Mouse (Mus musculus): ENCODE results near the gene Antxrl.

The Antxrl gene

DNA sequence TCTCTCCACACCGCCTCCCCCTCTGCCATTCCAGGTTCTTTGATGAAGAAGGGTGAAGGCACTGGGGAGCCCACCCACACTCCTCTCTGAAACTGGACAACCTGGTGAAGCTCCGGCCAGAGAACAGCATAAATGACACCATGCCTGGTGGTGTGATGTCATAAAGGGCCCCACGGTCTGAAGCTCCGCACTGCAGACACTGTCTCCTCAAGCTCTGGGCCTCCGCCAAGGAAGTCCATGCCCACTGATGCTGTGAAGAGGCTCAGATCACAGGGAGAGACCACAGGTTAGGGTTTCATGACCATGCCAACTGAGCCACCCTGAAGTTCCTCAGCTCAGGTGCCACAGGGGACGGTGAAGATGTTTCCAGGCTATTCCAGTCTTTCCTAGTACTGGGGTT lies at the start of gene Antxrl:
Gene Antxrl, plus strand, starts transcription at position 192 of the 400 bp plus-strand sequence.
- in situ Hi-C loops (cut with MboI; ENCODE audit: low sequenced_read_pairs): no loop called here

DNA sequence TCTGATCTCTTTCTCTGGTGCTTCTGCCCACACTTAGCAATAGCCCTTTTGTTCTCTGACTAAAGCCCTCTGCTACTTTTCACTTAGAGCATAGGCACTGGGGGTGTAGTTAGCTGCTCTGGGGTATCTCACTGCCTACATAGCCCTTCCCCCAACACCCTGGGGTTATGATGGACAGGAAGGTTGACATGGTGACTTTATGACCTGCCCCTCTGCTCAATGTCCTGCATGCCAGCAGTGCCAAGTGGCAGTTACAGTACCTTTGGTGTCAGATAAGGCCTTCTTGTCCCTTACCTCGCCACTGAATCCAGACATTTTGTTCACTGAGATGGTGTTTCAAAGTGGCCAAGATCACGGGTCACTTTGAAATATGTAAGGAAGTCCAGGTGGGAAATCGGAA lies 37.4 kb upstream of the Antxrl start, which contains the start of gene Gm30083:
Gene Gm30083, minus strand, starts transcription at position 120 of the 400 bp plus-strand sequence.
- in situ Hi-C loops (cut with MboI; ENCODE audit: low sequenced_read_pairs): no loop called here

DNA sequence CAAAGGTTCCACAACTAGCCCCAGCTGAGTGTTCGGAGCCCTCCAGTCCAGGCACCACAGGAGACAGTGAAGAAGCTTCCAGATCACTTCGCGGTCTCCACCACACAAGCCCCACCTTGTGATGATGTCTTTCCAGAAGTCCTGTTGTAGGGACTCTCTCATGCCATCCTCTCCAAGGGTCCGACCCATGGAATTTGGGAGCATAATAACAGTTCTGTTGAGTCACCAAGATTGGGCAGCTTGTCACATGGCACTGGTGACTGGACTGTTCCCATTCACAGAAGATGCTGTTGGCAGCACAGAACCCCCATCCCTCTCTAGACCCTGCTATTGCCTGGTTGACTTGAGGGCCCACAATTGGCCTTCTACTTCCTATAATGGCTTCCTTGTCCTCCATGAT lies 36.1 kb upstream of the Antxrl start, which contains the start of gene Gm5460:
Gene Gm5460, plus strand, starts transcription at position 378 of the 400 bp plus-strand sequence.
- in situ Hi-C loops (cut with MboI; ENCODE audit: low sequenced_read_pairs): no loop called here

DNA sequence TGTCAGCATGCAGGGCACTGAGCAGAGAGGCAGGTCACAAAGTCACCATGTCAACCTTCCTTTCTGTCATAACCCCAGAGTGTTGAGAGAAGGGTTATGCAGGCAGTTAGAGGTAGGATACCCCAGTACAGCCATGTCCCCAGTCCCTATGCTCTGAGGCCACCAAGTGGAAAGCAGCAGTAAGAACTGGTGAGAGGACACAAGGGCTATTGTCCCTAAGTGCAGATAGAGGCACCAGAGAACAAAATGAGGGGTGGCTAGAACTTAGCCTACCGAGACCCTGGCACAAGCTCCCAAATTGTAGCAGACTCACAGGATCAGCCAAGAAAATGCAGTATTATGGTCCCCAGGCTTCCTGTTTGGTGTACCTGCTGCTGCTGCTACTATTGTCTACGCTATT lies 35.6 kb upstream of the Antxrl start:
- in situ Hi-C loops (cut with MboI; ENCODE audit: low sequenced_read_pairs): no loop called here

DNA sequence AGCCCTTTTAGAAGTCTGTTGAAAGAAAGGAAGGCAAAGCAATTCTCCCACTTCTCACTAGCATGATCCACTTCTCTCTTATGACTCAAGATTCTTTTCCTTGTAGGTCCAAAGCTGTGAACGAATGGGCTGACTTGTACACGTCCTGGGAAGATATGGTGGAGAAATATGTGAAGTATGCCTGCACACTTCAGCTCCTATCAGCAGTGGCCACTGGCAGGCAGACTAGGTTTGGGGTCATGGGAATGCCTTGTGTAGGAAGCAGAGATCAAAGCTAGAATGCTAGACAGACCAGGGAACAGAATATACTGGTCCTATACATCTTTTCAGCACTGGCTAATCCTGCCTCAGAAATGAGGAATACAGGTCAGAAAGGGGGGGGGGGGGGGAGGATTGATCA lies 25.8 kb upstream of the Antxrl start:
- in situ Hi-C loops (cut with MboI; ENCODE audit: low sequenced_read_pairs): no loop called here

DNA sequence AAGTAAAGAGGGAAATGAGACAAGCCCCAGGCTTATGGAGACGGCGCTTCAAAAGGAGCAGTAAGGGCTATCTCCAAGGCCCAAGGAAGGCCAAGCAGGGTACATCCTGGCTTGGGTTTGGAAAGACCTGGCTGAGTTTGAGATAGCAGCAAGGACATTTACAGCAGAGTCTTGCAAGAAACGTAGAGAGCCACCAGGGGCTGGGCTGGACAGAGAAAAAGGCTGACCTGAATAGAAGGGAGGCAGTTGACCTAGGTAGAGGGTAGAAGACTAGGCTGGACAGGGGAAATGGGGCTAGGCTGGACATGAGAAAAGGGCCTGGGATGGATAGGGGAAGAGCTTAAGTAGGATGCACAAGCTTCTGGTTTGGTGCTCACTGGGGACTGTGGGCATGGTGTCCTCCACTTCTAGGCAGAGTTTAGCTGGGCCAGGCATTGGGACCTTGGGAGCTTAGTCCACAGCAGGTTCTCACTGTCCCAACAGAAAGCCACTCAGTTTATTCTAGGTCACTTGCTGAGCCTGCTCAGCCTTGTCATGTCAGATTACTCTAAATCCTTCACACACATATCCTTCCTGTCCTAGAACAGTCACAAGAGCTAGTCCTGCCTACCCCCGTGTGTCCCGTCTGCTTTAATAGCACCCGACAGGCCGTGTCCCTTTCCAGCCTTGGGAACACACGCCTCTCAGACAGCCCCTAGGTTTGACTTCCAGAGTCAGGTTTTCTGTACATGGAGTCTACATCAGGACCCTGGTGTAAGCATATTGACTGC lies 18.5 kb upstream of the Antxrl start:
- in situ Hi-C loops (cut with MboI; ENCODE audit: low sequenced_read_pairs): no loop called here

DNA sequence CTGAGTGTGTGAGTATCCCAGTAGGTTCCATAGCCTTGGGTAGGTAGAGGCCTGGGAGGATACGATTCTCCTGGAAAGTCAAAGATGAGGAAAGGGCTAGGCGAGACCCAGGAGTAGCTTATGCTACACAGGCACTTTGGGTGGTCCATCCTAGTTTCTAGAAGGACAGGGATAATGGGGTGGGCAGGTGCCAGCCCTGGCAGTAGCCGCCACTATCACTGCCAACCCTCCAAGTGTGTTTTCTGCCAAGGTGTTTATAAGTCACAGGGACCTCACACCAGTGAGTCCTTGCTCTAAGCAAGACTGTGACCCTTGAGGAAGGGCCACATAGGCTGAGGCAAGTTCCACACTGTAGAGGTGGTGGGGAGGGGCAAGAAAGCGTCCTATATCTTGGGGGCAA lies 11.3 kb upstream of the Antxrl start:
- in situ Hi-C loops (cut with MboI; ENCODE audit: low sequenced_read_pairs): no loop called here

DNA sequence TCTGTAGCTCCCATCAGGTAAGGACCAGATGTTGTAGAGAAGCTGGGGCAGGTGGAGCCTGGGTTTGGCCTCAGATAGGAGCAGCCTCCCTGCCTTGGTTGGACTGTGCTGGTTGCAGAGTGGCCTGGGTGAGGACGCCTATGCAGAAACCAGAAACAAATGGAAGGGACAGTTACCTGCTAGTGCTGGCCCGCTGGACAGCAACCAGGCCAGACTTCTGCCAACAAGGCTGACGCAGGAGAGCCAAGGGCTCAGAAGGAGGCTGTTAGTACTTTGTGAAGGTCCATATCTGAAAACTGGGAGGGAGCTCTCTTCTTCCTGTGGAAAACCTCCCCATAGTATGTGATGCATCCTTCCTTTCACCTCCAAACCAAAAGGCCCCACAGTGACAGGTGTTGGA lies 9.2 kb upstream of the Antxrl start:
- in situ Hi-C loops (cut with MboI; ENCODE audit: low sequenced_read_pairs): no loop called here

DNA sequence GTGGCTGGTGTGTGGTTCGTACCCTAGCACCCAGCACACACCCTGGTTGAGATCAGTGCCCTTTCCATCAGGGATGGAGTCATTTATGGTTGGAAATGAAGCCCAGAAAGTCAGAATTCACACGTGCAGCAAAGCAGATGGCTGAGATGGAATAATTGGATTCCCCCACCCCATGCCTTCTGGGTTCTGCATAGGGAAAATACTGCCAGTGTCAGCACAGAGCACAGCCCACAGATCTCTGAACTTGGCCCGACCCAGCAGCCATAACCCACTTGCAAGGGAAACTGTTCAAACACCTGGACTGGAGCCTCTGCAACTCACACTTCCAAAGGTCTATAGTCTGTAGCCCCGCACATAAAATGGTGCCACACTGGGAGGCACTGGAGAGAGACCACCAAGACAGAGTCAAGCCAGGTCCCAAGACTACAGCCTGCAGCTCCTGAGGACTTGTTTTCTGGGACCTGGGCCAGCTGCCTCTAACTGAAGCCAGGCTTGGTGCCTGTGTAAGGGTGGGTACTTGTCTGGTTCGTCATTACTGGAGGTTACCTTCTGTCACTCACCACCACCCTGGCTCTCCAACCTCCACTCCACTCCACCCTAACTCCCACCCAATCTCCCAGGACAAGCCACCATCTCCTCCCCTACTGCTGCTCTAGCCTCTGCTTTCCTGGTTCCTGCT lies 2.3 kb upstream of the Antxrl start:
- in situ Hi-C loops (cut with MboI; ENCODE audit: low sequenced_read_pairs): no loop called here

DNA sequence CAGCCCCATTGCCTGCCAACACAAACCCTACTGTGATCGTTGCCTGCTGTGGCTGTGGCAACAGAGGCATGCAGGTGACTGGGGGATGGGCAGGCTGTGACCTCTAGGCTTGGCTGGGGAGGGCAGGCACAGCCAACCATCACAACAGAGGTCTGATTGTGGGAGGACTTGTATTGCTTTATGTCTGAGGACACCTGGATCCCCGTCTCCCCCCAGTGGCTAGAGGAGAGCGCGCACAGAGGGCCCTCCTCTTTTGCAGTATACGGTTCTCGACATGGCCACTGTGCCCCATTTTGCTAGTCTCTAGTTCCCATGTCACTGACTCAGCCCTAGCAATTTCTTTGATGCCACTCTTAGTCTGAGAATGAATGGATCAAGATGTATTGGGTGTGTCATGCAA lies 19.2 kb downstream of the Antxrl start:
- in situ Hi-C loops (cut with MboI; ENCODE audit: low sequenced_read_pairs): no loop called here

DNA sequence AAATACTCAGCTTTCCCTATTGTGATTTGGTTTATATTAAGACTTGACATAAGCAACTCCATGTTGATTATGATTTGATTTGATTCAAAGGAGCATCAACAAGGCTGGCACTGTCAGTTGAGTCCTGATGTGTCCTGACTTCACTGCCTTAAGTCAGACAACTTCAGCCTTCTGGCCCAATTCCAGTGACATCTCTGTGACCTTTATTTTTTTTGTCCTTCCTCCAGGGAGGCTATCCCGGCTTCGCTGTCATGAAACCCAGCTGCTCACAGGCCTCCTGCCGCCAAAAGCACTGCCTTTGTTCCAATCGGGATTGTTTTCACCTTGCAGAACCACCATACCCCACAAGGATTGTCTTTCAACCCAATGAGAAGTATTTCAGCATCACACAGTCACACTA lies 22.8 kb downstream of the Antxrl start:
- in situ Hi-C loops (cut with MboI; ENCODE audit: low sequenced_read_pairs): loop anchor here (25.0 kb wide), 2 partner anchors 287 to 487 kb away; partner anchors contain the start of genes Fam25c and Sncg

DNA sequence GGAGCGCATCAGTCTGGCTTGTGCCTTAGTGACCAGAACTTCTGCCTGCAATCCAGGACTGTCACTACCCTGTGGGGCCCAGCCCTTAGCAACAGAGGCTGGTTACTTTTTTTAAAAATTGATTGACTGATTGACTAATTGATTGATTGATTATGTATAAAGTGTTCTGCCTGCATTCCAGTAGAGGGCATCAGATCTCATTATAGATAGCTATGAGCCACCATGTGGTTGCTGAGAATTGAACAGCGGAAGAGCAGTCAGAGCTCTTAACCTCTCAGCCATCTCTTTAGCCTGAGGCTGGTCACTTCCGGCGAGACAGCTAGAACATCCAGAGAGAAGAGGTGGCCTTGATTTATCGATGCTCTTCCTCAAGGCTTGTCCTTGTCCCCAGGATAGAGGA lies 24.7 kb downstream of the Antxrl start:
- in situ Hi-C loops (cut with MboI; ENCODE audit: low sequenced_read_pairs): loop anchor here (25.0 kb wide), 2 partner anchors 285 to 485 kb away; partner anchors contain the start of genes Fam25c and Sncg

DNA sequence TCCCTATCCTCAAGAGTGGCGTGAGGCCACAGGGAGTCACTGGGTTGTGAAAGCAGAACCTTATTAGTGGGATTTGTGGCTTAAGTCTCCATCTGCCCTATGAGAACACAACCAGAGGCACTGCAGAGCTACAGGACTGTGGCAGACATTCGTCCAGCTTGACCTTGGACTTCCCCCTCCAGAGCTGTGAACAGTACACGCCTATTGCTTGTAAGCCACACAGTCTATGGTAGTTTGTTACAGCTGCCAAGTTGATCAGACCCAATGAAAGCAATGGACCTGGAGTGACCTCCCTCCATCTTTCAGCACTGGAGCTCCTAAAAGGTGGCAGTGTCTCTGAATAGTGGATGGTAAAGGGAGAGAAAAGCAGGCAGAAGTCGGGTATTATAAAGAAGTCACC lies 25.8 kb downstream of the Antxrl start:
- in situ Hi-C loops (cut with MboI; ENCODE audit: low sequenced_read_pairs): loop anchor here (25.0 kb wide), 2 partner anchors 284 to 484 kb away; partner anchors contain the start of genes Fam25c and Sncg

DNA sequence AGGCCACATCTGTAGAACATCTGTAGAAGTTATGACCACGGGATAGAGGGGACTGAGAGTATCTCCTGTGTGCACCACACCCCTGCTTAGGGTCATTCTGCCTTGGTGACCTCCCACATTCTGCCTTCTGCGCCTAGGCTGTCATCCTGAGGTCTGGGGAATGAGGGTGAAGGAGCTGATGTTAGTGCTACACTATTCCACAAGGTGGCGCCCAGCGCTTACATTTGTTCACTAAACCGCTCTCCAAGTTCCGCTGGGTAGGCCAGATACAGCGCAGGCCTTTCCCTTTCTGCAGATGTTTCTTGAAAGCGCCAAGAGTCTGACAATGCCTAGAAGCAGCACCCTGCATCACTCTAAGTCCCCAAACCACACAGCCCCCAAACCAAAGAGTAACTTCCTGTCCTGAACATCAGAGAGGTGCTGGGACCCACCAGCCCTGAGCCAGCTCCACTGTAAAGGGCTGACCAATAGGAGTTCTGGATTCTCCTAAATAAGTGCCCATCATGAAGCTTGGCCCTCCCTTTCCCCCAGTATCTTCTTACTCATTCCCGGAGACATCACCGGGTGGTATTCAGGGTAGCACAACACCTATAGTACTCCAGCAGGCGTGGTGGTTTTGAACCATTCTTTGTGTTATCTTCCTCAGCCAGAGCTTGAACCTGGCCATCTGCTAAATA lies 28.0 kb downstream of the Antxrl start:
- in situ Hi-C loops (cut with MboI; ENCODE audit: low sequenced_read_pairs): loop anchor here (25.0 kb wide), 2 partner anchors 282 to 482 kb away; partner anchors contain the start of genes Fam25c and Sncg

DNA sequence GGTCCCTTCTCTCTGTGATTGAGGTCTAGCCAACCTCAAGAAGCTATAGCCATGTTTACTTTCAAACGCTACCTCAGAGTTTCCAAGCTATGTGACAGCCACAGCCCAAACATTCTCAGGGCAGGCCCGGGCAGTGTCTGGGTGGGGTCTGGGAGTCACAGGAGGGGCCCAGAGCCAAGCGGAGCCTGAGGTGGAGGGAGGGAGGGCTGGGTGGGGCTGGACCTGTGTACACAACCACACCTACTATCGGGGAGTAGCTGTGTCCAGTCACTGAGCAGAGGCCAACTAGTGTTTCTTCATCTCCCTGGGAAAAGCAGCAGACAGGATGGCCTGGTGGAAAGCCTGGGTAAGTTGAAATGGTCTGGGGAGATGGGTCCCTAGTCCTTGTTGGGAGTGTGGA lies 33.2 kb downstream of the Antxrl start, which contains the start of gene Anxa8:
Gene Anxa8, plus strand, starts transcription at position 251 of the 400 bp plus-strand sequence.
- in situ Hi-C loops (cut with MboI; ENCODE audit: low sequenced_read_pairs): loop anchor here (25.0 kb wide), 2 partner anchors 277 to 477 kb away; partner anchors contain the start of genes Fam25c and Sncg

DNA sequence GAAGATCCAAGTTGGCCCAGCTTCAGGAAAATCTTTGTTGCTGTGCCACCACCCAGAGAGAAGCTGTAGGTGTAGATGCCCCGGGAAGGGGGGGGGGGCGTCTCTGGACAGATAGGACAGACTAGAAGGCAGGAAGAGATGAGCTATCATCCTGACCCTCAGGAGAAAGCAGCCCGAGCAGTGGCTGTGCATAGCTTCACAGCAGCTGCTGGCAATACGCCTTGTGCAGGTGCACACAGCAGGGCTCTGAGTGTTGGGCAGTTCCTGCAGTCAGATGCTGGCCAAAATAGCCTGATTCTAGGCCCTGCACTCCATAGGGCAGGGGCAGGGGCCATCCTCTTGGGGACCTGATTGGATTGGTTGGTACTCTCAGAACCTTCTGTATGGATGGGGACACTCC lies 34.3 kb downstream of the Antxrl start:
- in situ Hi-C loops (cut with MboI; ENCODE audit: low sequenced_read_pairs): loop anchor here (25.0 kb wide), 2 partner anchors 275 to 475 kb away; partner anchors contain the start of genes Fam25c and Sncg

DNA sequence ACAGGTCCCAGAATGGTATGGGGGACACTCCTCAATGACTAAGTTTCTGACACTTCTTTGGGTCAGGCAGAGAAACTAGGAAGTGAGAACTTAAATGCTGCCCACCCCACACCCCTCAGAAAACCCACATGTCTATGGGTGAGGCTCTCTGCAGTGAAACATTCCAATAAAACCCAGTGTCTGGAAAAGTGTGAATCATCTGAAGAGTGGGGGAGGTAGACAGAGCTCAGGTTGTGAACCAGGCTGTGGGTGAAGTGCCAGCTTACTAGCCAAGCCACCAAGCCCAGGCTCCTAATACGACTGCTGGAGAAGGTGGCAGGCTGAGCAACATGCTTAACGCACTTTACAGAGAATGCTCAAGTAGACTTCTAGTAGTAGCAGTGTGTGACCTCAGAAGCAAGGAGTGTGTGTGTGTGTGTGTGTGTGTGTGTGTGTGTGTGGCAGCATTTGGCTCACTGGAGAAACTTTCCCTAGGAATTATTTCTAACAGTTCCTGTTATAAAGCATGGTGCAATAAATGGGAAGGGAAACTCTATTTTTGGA lies 35.4 kb downstream of the Antxrl start:
- in situ Hi-C loops (cut with MboI; ENCODE audit: low sequenced_read_pairs): loop anchor here (25.0 kb wide), 2 partner anchors 274 to 474 kb away; partner anchors contain the start of genes Fam25c and Sncg

DNA sequence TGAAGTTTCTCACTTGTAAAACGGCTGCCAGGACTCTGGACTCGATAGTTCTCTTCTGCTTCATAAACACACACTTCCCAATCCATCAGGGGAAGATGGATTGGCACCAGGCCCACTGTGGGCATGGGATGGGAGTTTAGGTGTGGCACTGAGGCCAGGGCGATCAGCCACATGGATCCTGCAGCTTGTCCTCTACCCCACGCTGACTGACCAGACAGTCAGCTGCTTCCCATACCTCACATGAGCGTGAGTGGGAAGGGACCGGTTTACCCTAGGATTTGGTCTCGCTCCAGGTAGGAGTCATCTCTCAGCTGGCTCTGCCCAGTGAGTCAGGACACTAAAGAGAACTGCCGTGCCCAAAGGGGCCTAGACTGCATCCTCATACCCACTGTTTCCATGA lies 37.3 kb downstream of the Antxrl start:
- in situ Hi-C loops (cut with MboI; ENCODE audit: low sequenced_read_pairs): loop anchor here (25.0 kb wide), 2 partner anchors 273 to 473 kb away; partner anchors contain the start of genes Fam25c and Sncg

DNA sequence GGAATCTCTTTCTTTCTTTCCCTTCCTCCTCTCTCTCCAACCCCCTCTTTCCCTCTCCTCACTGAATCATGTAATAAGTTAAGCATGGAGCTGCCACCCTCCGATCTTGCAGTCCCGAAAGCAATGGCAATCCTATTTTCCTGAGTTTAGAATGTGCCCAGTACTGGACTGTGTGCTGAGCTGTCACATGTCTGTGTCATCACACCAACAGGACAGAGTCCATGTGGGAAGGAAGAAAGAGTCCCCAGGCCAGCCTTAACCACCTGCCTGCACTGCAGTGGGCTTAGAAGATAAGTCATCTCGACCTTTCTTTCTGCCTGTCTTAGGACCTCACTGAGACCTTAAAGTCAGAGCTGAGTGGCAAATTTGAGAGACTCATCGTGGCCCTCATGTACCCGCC lies 39.0 kb downstream of the Antxrl start:
- in situ Hi-C loops (cut with MboI; ENCODE audit: low sequenced_read_pairs): loop anchor here (25.0 kb wide), 2 partner anchors 271 to 471 kb away; partner anchors contain the start of genes Fam25c and Sncg

DNA sequence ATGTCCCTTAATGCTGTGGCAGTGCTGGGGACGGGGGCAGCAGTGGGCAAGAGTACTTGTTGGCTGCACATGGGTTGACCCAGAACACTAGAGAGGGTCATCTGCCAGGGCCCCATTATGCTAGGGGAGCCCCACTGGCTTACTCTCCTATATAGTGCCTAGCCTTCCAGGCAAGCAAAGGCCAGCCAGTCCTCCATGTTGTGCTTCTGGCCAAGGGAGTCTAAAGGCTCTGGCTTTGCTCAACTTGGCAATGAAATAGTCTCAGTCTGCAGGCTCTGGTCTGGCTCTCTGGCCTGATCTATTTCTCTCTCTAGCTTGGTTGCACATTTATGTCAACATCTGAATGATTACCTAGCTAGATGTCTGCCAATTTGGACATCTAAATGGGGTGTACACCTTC lies 40.3 kb downstream of the Antxrl start:
- in situ Hi-C loops (cut with MboI; ENCODE audit: low sequenced_read_pairs): loop anchor here (25.0 kb wide), 2 partner anchors 269 to 469 kb away; partner anchors contain the start of genes Fam25c and Sncg
